Mouse (Mus musculus): Measurements from ENCODE around the gene Herc1. TPM values are rescaled to one million over a fixed set of nuclear protein-coding genes. Genes with fewer than 3 reads are reported as not detected.
A peak's percentile ranks its signal among the peaks of the same experiment; 100 is the strongest.

The Herc1 gene
- total RNA-seq (2021) = 10 to 100 TPM; 36.8 to 40.2 TPM

DNA sequence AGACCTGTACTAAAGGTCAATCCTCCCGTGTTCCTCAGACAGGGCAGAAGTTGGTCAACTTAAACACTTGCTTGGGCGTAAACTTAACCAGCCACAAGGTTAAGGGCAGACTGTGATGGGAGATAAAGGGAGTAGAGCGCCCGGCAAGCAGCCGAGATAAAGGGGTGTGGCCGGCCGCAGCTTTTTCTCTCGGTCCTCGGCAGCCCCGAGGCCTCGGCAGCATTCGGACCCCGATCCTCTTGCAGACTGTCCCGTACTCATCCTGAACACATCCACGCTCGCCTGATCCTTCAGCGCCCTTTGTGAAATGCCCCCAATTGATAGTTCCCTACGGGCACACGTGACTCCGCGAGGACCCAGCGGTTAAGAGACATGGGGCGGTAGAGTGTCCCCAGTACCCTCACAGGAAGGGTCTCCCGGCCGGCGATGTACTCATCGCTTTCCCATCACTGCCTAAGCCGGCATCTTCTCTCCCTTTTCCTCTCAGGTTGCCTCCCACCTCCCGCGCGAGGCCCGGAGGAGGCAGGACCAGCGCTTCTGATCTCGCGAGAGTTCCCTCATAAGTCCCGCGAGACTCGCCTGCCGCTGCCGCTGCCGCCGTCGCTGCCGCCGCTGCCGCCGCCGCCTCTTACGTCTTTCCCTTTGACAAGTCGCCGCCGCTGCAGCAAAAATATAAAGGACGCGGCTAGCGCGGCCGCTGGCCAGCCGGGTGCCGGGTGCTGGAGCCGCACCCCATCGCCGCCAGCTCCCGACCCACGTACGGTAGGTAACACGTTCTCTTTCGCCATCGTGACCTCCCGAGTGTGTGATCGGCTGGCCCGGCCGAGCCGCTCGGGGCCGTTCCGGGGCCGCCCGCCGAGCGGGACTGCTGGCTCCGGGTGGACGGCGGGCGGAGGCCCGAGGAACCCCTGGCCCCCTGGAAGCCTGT is at the start of gene Herc1:
Gene Herc1, plus strand, starts transcription at position 591 of the 928 bp plus-strand sequence.
- intact Hi-C loops (cut with DNase I) = loop anchor here (5.0 kb wide), 1 partner anchor 68 kb away; no protein-coding TSS in a partner anchor
- DNase-seq = peak; percentile 94 to 96

DNA sequence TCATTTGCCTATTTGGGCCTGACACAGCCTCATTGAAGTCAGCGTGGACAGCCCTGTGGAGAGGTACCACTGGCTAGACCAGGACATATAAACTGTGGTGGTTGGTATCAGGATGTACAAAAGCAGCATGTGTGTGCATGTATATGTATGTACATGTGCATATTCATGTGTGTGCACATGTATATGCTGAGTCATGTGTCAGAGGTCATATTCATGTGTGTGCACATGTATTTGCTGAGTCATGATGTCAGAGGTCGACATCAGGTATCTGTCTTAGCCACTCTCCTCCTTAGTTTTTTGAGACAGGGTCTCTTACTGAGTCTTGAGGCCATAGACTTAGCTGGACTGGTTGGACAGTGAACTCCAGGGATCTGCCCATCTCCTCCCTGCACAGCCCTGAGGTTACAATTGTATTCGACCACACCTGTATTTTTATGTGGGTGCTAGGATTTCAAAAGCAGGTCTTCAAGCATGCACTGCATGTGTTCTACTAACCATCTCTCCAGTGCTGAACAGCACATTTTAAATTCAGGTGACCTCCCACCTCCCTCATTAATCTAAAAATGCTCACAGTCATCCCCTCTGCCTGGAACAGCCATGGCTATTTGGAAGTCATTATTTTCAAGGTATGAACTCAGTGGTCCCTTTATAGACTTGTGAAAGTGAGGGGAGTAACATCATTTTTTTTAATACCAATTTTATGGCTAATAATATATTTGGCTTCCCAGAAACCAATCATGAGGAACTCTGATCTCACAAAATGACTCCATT is 45.7 kb upstream of the Herc1 start:
- intact Hi-C loops (cut with DNase I) = no loop called here
- no peak for DNase-seq

DNA sequence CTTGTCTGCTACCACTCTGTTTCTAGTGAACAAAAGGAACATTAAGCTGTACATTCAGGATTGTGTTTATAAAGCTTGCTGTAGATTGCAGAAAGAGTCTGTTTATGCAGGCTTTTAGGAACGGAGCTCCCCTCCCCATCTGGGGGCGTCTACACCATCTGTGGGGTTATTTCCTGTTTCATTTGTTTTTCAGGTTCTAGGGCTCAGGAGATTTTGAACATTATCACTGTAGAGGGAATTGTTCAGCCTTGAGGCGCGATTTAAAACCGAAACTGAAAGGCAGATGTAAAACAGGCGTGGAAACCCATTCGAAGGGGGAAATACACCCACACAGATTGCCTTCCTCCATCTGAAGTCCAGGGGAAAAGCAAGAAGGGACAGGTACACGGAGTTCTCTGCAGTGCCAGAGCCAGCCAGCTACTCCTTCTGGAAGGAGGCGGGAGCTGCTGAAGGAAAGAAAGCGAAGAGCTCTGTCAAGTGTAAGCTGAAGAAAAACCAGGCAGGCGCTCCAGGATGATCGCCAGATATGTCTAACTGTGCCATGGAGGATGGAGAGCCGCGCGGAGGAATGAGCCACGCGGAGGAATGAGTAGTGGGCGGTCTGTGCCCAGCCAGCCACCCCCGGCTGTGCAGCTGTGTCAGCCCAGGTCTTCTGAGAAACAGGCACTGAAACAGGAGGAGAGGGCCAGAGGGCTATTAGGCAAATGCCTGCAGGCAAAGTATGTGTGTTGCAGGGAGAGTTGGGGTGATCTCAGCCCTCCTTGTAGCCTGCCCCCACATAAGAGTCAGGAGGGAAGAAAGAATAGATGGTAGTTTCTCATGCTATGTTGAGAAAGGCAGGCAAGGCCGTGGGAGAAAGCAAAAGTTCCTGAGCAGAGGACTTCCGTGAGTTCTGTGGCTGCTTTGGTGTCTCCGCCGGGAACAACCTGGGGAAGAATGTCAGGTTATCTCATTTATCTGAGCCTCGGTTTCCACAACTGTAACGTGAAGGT is 44.8 kb upstream of the Herc1 start:
- intact Hi-C loops (cut with DNase I) = no loop called here
- peak; percentile 50 to 62 for DNase-seq

DNA sequence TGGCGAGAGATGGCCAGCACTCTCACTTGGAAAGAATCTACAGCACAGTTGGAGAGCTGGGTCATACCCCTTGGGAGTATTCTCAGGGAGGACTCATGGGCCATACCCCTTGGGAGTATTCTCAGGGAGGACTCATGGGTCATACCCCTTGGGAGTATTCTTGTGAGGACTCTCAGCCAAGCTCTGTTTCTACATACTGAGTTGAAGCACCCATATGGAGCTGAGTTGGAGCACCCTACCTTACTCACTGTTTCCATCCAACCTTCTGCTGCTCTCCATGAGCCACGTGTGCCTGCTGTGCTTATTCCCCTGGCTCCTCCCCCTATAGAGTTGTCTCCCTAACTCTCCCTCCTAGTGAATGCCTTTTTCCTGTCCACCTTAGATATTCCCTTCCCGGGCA is 43.8 kb upstream of the Herc1 start:
- intact Hi-C loops (cut with DNase I) = no loop called here
- DNase-seq = no peak

DNA sequence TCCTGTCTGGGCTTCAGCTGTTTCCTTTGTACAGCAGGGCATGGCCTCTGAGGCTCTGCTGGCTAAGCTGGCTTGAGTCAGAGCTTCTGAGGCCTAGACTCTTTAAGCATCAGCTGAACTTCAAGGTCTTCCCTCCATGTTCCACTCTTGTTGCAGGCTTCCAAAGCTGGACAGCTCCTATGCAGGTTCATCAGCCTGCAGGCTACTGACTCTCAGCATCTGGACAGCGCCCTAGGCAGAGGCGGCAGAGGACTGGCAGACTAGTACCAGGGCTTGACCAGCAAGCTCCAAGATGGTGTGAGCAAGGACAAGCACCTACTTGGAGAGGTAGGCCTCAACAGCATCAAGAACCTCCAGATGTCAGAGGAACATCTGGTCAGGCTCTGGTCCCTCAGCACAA is 42.9 kb upstream of the Herc1 start:
- DNase-seq = no peak
- intact Hi-C loops (cut with DNase I) = no loop called here

DNA sequence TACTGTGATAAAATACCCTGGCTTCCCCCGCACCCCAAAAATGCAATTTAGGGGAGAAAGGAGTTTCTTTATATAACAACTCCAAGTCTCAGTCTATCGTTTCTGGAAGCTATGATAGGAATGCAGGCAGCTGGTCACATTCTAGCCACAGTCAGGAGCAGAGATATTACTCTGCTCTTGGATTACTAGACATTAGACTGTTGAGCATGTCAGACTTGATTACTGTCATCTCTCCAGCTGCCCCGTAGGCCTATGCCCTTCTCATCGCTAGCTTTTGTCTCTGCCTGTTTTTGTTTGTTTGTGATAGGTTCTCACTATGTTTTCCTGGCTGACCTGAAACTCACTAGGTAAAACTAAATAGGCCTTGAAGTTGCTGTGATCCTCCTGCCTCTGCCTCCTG is 41.5 kb upstream of the Herc1 start:
- intact Hi-C loops (cut with DNase I) = no loop called here

DNA sequence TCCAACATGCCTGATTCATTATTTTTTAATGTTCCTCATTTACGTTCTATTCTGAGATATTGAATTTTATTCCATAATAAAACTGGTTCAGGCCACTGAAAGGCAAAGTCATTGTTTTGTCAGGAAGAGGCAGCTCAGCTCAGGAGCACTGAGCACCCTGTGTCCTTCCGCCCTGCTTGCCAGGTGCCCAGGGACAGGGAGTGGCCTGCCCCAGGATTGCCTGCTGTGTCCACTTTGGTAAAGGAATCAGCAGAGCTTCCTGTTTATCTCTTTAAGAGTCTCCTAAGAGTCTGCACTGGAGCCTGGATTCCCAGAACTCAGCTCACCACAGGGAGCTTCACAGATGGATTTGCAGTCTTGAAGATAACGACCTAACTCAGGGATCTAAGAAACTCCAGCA is 38.8 kb upstream of the Herc1 start:
- intact Hi-C loops (cut with DNase I) = no loop called here
- peak; percentile 16 to 17 for DNase-seq

More for the DNA sequence above, 41.5 kb upstream of the Herc1 start:
- DNase-seq = no peak

DNA sequence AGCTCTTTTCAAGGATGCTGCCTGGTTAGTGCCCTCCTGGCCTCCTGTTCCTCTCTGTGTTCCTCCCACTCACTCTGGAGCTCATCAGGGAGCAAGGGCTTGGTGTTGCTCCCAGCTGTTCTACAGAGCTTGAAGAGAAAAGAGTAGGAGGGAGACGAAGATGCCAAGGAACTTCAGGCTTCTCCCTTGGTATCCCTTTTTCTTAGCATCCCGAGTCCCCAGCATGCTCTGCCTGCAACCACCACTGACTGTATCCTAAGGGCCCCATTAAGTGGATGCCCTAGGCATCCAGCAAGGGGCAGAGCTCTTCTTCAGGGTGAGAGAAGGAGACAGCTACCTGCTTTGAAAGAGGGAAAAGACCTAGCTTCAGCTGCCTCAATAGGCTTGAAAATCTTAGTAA is 33.6 kb upstream of the Herc1 start:
- no peak for DNase-seq
- intact Hi-C loops (cut with DNase I) = no loop called here

DNA sequence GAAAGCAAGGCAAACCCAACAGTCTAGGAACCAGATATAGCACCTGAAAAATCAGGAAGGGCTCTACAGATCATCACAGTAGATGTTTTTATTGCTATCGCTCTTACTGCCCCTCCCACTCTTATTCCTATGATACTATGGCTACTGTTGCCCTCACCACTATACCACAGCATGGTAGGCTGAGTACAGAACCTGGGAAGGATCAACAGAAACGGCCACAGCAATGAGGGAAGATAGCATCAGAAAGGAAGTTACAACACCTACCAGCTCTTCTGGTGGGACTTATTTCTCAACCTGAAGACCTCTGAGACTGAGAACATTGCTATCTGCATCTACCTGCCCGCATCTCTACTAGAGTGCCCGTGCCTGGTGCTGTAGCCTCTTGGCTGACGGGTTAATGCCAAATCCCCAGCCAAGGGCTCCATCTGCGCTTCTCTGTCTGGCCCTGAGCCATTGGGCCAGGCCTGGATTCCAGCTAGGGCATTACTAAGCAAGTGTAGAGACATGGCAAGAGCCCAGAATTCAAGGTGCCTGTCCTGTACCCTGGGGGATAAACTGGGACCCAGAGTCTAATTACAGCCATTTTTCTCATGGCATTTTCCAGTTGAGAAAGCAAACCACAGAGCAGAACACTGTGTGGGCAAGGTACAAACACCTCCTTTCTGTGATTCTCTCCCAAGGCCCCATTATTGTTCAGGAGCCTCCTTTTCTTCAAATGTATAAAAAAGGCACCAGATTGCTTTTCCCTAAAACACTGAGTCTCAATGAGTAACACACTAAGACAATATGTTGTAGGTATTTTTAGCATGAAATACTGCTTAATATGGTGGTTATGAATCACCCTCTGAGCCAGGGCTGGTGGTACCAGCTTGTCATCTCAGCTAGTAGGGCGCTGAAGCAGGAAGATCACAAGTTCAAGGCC is 28.0 kb upstream of the Herc1 start:
- DNase-seq = peak; percentile 21 to 47
- intact Hi-C loops (cut with DNase I) = no loop called here

DNA sequence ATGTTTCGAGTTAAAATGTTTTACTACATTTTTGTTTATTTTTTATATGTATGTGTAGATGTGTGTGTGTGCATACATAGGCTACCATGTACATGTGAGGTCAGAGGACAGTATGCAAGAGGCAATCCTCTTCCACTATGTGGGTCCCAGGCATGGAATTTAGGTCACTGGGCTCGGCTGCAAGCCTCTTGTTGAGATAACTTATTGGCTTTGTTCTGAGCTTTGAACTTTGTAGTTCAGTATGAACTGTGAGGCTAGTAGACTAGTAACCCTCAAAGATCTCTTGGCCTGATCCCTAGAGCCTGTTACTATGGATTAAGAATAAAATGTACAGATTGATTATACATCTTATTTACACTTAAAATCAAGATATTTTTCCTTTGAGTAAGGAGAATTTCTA is 23.4 kb upstream of the Herc1 start:
- DNase-seq = no peak
- intact Hi-C loops (cut with DNase I) = no loop called here

DNA sequence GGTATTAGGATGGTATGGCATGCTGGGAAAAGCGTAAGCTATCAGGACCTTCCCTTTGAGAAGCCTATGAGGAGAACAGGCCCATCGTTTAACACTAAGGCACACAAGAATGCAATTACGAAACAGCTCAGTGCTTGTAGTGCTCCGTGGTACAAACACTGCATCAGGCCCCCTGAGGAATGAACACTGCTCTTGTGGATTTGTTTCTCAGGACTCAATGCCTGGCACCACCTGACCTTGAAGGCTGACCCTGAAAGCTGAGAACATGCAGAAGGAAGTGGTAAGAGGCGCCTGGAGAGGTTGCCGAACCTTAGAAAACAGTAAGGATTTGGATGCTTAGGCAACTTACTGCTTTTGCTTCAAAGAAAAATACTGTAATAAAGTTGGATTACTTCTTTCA is 20.8 kb upstream of the Herc1 start:
- intact Hi-C loops (cut with DNase I) = no loop called here
- no peak for DNase-seq

DNA sequence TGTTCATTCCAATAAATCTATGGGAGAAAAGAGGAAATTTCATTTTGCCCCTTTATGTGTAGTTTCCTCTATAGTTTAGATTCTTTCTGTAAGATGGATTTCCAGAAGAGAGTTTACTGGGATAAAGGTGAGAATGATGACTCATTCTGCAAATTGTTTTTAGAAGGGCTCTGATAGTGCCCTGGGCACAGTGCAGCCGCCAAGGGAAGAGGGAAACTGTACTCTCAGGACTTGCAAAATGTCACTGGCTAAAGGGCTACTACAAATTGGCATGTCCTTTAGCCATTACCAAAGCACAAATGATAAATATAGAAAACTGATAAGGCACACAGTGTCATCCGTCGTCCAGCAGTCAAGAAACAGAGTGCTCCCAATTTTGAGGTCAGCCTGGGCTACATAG is 19.8 kb upstream of the Herc1 start:
- no peak for DNase-seq
- intact Hi-C loops (cut with DNase I) = no loop called here

DNA sequence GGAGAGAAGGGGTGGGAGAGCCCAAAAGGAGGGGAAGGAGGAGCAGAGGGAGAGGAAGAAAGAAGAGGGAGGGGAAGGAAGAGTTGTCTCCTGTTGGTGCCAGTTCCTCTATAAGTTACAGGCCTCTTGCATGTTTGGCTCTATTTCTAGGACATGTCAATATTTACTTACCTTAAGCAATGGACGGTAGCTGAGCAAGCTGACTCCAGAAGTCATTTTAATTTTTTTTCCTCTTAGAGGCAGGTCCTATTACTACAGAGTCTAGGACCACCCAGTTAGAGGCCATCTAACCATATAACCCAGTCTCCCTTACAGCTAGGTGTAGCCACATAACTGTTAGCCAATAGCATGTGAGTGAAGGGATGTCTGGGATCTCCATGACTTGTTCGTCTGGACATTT is 18.7 kb upstream of the Herc1 start:
- intact Hi-C loops (cut with DNase I) = no loop called here
- no peak for DNase-seq

DNA sequence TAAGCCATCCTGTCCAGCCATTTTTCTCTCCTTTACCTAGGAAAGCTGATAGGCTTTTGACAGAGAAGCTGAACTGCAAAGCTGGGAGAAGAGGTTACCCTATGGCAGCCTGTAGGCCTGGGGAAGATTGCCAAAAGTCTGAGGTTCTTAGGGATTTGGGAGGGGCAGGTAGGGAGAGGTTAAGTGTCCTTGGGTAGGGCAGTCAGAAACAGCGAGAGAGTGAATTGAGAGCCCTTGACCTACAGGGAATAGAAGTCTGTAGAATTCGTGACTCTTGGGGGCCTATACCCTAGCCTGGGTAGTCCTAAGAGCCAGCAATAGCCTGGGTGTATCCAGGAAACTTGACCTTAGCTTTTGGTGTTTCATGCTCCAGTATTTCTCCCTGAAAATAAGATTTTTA is 17.9 kb upstream of the Herc1 start:
- intact Hi-C loops (cut with DNase I) = no loop called here
- DNase-seq = no peak

DNA sequence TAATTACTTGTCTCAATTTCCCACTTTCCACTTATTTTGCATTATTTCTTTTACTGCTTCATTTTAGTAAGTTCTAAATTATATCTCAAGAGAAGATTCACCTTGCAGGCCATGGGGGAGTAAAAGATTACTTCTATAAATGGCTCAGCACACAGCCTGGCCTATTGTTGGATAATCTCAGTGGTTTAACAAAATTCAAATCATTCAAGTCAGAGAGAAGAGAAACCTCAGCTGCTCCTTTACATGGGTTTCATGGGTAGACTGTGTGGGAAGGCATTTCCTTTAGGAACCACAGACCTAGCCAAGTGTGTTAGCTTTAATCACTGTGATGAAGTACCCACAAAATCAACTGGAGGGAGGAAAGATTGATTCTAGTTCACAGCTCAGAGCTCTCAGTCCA is 13.0 kb upstream of the Herc1 start:
- intact Hi-C loops (cut with DNase I) = no loop called here

DNA sequence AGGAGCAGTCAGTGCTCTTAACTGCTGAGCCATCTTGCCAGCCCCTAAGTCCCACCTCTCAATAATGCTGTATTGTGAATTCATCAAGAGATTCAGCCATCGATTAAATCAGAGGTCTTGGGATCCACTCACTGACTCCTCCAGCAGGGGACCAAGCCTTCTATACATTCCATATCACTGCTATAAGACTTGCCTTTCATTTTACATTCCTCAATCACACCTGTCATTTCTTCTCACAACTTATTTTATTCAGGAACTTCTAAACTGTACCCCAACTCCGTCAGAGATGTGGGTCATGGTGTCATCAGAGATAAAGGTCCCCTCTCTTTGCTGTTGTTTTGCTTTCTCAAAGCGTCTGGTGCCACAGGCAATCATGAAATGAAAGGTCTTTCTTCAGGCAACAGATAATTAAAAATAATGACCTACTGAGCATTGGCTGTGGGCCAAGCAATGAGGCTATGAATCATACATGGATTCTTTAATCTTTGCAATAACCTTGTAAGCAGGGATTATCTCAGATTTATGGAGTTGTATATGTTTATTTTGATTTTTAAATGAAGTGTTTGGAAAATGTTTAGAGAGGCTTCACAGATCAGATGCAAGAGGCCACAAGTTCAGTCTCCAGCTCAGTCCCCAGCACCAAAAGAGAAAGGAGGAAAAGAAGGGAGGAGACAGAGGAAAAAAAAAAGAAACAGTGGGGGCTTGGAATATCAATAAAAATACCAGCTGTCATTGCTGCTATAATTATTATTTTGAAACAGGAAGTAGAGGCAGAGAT is 12.1 kb upstream of the Herc1 start:
- no peak for DNase-seq
- intact Hi-C loops (cut with DNase I) = no loop called here

More for the DNA sequence above, 13.0 kb upstream of the Herc1 start:
- no peak for DNase-seq

DNA sequence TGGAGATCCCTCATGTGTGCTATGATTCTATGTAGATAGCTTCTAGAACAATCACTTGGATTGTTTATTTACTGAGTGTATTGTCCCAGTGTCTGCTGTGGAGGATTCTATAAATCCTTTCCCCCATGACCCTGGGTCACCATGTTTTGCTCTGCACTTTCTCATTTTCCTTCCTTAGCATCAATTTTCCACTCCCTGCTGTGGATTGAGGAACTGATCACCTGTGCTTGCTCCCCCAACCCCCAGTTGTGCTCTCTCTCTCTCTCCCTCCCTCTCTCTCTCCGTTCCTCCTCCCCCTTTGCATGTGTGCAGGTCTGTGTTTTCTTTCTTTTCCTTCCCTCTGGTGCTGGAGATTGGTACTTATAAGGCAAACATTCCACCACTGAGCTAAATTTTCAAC is 10.5 kb upstream of the Herc1 start:
- intact Hi-C loops (cut with DNase I) = no loop called here
- no peak for DNase-seq

DNA sequence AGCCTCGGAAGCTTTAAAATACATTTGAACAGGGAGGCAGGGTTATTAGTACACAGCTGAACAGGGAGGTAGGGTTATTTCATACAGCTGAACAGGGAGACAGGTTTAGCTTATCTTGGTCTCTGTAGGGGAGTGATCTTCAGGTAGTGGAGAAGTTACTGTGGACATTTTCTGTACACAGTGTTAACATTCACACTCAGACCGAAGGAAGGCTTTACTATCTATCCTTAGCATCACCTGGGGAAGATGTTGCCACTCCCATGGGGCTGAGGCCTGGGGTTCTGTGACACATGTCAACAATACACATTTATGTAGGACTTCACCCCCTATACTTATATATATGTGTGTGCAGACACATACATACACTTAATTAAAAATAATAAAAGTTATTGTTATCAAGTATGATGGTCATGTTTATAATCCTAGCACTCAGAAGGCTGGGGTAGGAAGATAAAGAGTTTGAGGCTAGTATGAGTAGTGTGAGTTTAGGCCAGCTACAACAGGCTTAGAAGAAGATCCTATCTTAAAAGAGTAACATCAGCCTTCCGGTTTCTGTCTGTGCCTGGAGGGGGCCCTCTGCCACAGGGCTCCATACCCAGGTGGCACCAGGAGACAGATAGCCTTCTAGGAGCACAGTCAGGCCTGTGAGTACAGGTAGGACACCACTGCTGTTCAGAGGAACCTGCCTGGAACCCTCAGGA is 9.7 kb upstream of the Herc1 start:
- no peak for DNase-seq
- intact Hi-C loops (cut with DNase I) = no loop called here

All from heart, postnatal 36 days (tissue).